Mouse (Mus musculus): ENCODE measurements around the gene Shb.

DNA sequence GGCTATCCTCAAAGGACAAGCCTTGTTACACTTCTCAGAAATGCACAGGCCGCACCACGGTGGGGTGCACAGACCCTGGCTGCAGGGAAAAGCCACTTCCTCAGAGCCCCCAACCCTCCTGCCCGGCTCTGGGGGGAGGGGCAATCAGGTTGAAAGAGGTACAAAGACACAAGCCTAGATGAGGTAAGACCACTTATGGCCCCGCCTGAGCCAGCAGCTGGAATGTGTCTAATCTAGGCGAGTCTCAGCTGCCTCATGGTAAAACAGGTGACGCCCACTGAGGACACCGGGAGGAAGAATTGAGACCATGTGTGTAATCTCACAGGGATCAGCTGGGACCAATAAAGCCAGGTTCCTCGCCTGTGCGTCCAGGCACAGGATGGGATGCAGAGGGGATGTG lies 25.2 kb downstream of the Shb start:
- TF ChIP-seq POLR2A (IDR thresholded peaks at IDR 0.05; ENCODE audit: low read depth, low read length), result no peak
- TF ChIP-seq CTCF (IDR thresholded peaks at IDR 0.05; ENCODE audit: extremely low read depth, insufficient read length, insufficient replicate concordance, low read depth, low read length), result no peak

Measured in small intestine, adult 2 months (tissue).